Mouse (Mus musculus) skeletal muscle tissue, postnatal 0 days (tissue): ENCODE results near the gene Gm3411. TPM values are rescaled to one million over a fixed set of nuclear protein-coding genes. Genes with fewer than 3 reads are reported as not detected.

Experiments
- polyA plus RNA-seq: library from polyadenylated mRNA; unstranded; fragments of >200 nt; fragmentation: Nextera tagmentation; extraction: Ambion mirVana; gene quantifications from 2 replicates; pipeline ENCODE4 v1.2.1, GENCODE M21; 2015

The Gm3411 gene
- 0.17 and 0.35 TPM in 2 replicates for polyA plus RNA-seq

GRCm38 (mm10) chr14:6286931-6287715 is at the start of gene Gm3411:
Gm3411 (minus strand) TSS chr14:6287250.

GRCm38 (mm10) chr14:6304743-6305142 is 17.7 kb upstream of the Gm3411 start, which contains the start of gene Gm21103:
Gm21103 (minus strand) TSS chr14:6304843.

DNA sequence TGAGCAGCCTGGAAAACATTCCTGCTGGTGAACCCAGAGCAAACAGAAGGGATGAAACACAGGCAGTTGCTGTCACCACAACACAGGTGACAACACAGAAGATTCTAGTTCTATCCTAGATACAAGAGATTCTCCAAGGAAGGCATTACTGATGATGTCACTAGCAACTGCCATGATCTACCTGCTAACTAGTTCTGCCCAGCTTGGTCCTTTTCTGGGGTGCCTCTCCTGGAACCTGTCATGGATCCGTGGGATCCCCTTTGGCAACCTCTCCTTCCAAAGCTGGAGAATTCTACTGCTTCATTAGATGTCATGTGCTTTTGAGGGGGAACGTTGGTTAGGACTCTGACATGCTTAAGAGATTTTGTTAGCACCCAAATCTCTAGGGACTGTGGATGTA is 67.9 kb downstream of the Gm3411 start, which contains the start of gene Gm21560:
Gm21560 (minus strand) TSS at position 101 of the 400 bp plus-strand sequence.

Other genes starting within 250 kb of the Gm3411 start
- gene Gm6337, start 229.0 kb downstream of the Gm3411 start, polyA plus RNA-seq: not detected in 2 replicates
- not detected in 2 replicates for gene Gm8206, start 193.3 kb downstream of the Gm3411 start, polyA plus RNA-seq
- 0.15 and 0.49 TPM in 2 replicates for gene Gm3468, start 178.6 kb downstream of the Gm3411 start, polyA plus RNA-seq
- gene Gm3476, start 161.4 kb downstream of the Gm3411 start, polyA plus RNA-seq: not detected in 2 replicates
- gene Gm21560, start 68.0 kb downstream of the Gm3411 start, polyA plus RNA-seq: not detected in 2 replicates
- not detected in 2 replicates for gene Gm21103, start 17.6 kb upstream of the Gm3411 start, polyA plus RNA-seq
- gene Gm3618, start 56.4 kb upstream of the Gm3411 start, polyA plus RNA-seq: not detected in 2 replicates
- not detected in 2 replicates for gene Gm16440, start 103.1 kb upstream of the Gm3411 start, polyA plus RNA-seq
- 0.65 TPM in 1 of 2 replicates, not detected in the other for gene Gm3591, start 125.2 kb upstream of the Gm3411 start, polyA plus RNA-seq
- gene Gm3594, start 157.4 kb upstream of the Gm3411 start, polyA plus RNA-seq: not detected in 2 replicates